Mouse (Mus musculus) limb, embryonic 13.5 days (tissue): ENCODE measurements around the gene Lamp2. TPM values are rescaled to one million over a fixed set of nuclear protein-coding genes. Genes with fewer than 3 reads are reported as not detected.
"Not testable (repeated sequence)": the region's sequence is repeated elsewhere in the genome, so short reads cannot be mapped to it uniquely, and the experiment has no call there.

Experiments
- ATAC-seq: fragments of 200-750 bp; cut with Nextera tagmentation; 2 replicates; pipeline ENCODE4 v1.8.0; 2017; ENCODE audit warnings: low read depth, moderate number of reproducible peaks, moderate TSS enrichment; ENCODE audit not compliant: low FRiP score
- H3K27ac ChIP-seq: fragments of 300-500 bp; sonication (generic); 2 replicates; pipeline ENCODE4 v1.5.1; 2015; ENCODE audit warnings: inconsistent platforms, mild to moderate bottlenecking, moderate library complexity
- H3K27me3 ChIP-seq: fragments of 300-500 bp; sonication (generic); 2 replicates; pipeline ENCODE4 v1.6.1; 2015; ENCODE audit warnings: mild to moderate bottlenecking, inconsistent platforms
- H3K36me3 ChIP-seq: fragments of 300-500 bp; sonication (generic); 2 replicates; pipeline ENCODE4 v1.6.1; 2015; ENCODE audit warnings: inconsistent platforms, mild to moderate bottlenecking, moderate library complexity
- H3K4me1 ChIP-seq: fragments of 300-500 bp; sonication (generic); 2 replicates; pipeline ENCODE4 v1.6.1; 2015; ENCODE audit warnings: inconsistent platforms
- H3K4me2 ChIP-seq: fragments of 300-500 bp; sonication (generic); replicated peaks from 2 replicates; pipeline ENCODE4 v1.6.1; 2015; ENCODE audit warnings: inconsistent platforms, mild to moderate bottlenecking, moderate library complexity
- H3K4me3 ChIP-seq: fragments of 300-500 bp; sonication (generic); 2 replicates; pipeline ENCODE4 v1.5.1; 2015; ENCODE audit warnings: moderate library complexity, mild to moderate bottlenecking, inconsistent platforms
- H3K9ac ChIP-seq: fragments of 300-500 bp; sonication (generic); 2 replicates; pipeline ENCODE4 v1.6.1; 2015; ENCODE audit warnings: mild to moderate bottlenecking, inconsistent platforms
- H3K9me3 ChIP-seq: fragments of 300-500 bp; sonication (generic); 2 replicates; pipeline ENCODE4 v1.6.1; 2016; ENCODE audit warnings: inconsistent platforms
- WGBS: fragments of 180-500 bp; shearing (Covaris S2); methylation state at CpG from one replicate; pipeline ENCODE4 v1.1.7; 2015; 5-methylcytosine and 5-hydroxymethylcytosine counted together
- polyA plus RNA-seq: library from polyadenylated mRNA; unstranded; fragments of >200 nt; fragmentation: Nextera tagmentation; extraction: Ambion mirVana; gene quantifications from 2 replicates; pipeline ENCODE4 v1.2.1, GENCODE M21; 2015

Lamp2 gene
- polyA plus RNA-seq, 1 experiment from 2014 or later: 115 TPM

DNA sequence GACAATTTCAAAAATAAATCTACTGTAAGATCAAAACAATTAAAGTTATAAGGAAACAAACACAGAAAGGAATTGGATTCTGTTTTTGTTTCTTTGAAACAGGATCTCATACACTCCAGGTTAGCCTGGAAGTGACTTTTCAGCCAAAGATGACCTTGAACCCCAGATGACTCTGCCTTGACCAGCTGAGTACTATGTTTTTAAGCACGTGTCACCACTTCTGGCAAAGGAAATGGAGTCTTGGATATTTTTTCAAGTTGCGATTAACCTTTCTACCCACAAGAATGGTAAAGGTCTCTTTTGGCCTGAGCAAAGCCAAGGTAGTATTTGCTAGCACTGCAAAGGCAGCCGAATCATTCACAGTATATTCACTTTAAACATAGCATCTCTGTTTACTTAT is 33.2 kb downstream of the Lamp2 start:
- Histone ChIP-seq H3K27ac (no peak overlapping the region), H3K9me3 (no peaks in the 10 kb centered on the region), H3K4me1 (no peaks in the 10 kb centered on the region), H3K4me2 (no peak overlapping the region), H3K27me3 (no peaks in the 10 kb centered on the region), H3K4me3 (no peak overlapping the region), H3K9ac (no peak overlapping the region), H3K36me3 (peaks cover 29% of the 10 kb centered on the region)
- WGBS: 81% methylated on average over 3 of the region's 3 CpGs
- ATAC-seq: no peak

DNA sequence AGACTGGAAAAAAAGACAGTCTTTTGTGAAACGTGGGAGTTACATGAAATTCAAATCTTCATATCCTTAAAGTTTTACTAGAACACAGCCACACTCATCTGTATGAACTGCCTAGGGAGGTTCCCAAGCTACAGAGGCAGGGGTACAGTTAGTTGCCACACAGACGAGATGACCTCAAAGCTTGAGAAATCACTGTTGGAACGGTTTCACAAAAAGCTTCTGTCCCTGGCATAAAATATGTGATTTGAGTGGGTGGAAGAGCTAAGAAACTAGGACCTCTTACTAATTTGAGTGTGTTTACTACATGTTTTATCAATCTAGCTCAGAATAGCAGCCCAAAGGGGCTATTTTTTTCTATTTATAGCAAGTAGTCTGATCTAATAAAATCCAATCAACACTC is 33.9 kb downstream of the Lamp2 start:
- WGBS: 79% methylated on average over 3 of the region's 3 CpGs
- H3K27ac ChIP-seq: no peak overlapping the region
- ATAC-seq: no peak
- H3K4me2 ChIP-seq: no peak overlapping the region
- H3K9ac ChIP-seq: no peak overlapping the region
- H3K36me3 ChIP-seq: peaks cover 25% of the 10 kb centered on the region
- no peaks in the 10 kb centered on the region for H3K9me3 ChIP-seq
- no peak overlapping the region for H3K4me3 ChIP-seq
- H3K4me1 ChIP-seq: no peaks in the 10 kb centered on the region
- H3K27me3 ChIP-seq: no peaks in the 10 kb centered on the region

DNA sequence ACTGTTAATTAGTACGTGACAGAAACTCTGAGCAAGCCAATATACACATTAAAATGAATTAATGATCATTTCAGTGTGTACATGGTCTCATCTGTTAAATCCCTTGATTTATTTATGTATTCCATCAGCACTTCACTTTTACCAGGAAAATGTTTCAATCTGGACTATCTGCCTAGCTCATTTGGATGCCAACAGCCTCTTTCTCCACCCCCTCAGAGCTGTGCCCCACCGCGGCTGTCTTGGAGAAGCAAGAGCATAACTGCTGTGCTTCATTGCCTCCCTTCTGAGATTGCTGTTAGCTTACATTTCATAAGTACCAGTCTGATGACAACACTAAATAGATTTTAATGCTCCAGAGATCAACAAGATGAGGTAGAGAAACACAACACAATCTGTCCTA is 52.4 kb downstream of the Lamp2 start:
- no peaks in the 10 kb centered on the region for H3K36me3 ChIP-seq
- ATAC-seq: no peak
- no peaks in the 10 kb centered on the region for H3K9me3 ChIP-seq
- no peak overlapping the region for H3K4me3 ChIP-seq
- no peaks in the 10 kb centered on the region for H3K4me1 ChIP-seq
- no peaks in the 10 kb centered on the region for H3K27me3 ChIP-seq
- no peak overlapping the region for H3K9ac ChIP-seq
- WGBS: 80% methylated on average over 3 of the region's 3 CpGs
- H3K4me2 ChIP-seq: no peak overlapping the region
- H3K27ac ChIP-seq: no peak overlapping the region

DNA sequence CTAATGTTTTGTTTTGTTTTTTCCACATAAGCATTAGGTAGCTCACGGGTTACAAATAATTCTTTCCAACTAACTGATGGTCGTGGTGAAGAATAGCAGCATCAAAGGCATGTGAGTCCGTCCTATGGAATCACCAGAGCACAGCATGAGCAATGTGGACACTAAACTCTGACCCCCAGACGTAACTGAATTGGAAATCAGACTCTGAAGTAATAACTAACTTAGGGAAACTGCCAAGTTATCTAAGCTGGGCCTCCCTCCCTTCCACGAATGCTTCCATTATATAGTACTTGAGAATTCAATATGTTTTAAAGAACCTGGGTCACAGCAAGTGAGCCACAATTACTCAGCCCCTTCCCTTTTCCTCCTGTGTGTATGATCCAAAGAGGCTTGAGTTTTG is 53.3 kb downstream of the Lamp2 start:
- H3K36me3 ChIP-seq: no peaks in the 10 kb centered on the region
- no peak for ATAC-seq
- H3K9ac ChIP-seq: no peak overlapping the region
- H3K9me3 ChIP-seq: no peaks in the 10 kb centered on the region
- no peak overlapping the region for H3K4me2 ChIP-seq
- H3K27me3 ChIP-seq: no peaks in the 10 kb centered on the region
- H3K4me3 ChIP-seq: no peak overlapping the region
- 73% methylated on average over 5 of the region's 5 CpGs for WGBS
- no peak overlapping the region for H3K27ac ChIP-seq
- H3K4me1 ChIP-seq: no peaks in the 10 kb centered on the region

DNA sequence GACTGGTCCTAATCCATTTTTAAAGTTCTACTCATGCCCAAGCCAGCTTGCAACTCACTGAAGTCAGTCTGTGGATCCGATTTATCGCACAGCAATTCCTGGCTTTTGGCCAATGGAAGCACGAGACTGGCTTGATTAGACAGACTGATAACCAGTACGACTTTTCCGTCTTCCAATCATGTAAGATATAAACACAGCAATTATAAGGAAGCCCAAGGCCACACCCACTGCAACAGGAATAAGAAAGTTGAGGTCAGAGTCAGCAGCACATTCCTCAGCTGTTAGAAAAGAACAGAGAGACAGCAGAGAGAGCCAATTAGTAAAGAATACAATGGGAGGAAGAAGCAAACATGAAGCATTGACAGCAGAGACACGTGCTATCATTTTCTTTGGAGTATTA is 54.2 kb downstream of the Lamp2 start:
- no peak for ATAC-seq
- H3K27me3 ChIP-seq: no peaks in the 10 kb centered on the region
- no peak overlapping the region for H3K9ac ChIP-seq
- no peaks in the 10 kb centered on the region for H3K4me1 ChIP-seq
- no peak overlapping the region for H3K4me2 ChIP-seq
- WGBS: 66% methylated on average over 6 of the region's 6 CpGs
- no peak overlapping the region for H3K4me3 ChIP-seq
- no peaks in the 10 kb centered on the region for H3K36me3 ChIP-seq
- no peaks in the 10 kb centered on the region for H3K9me3 ChIP-seq
- H3K27ac ChIP-seq: no peak overlapping the region

DNA sequence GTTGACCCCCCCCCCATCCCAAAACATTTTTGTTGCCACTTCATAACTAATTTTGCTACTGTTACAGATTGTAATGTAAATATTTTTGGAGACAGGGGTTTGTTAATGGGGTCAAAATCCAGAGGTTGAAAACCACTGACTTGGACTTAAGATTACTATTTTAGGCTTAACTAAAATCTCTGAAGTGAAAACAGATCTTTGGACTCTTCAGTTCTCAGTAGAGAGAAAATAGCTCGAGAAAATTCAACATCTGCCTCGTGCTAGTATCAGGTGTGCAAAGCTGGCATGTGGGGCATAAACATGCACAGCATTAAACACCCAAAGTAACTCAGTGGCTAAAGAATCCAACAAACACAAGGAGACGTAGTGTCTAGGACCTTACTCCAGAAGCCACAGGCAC is 55.6 kb downstream of the Lamp2 start:
- H3K36me3 ChIP-seq: no peaks in the 10 kb centered on the region
- H3K9ac ChIP-seq: no peak overlapping the region
- no peak overlapping the region for H3K4me2 ChIP-seq
- H3K9me3 ChIP-seq: no peaks in the 10 kb centered on the region
- 81% methylated on average over 3 of the region's 3 CpGs for WGBS
- no peak for ATAC-seq
- no peak overlapping the region for H3K4me3 ChIP-seq
- H3K27ac ChIP-seq: no peak overlapping the region
- H3K4me1 ChIP-seq: no peaks in the 10 kb centered on the region
- no peaks in the 10 kb centered on the region for H3K27me3 ChIP-seq

DNA sequence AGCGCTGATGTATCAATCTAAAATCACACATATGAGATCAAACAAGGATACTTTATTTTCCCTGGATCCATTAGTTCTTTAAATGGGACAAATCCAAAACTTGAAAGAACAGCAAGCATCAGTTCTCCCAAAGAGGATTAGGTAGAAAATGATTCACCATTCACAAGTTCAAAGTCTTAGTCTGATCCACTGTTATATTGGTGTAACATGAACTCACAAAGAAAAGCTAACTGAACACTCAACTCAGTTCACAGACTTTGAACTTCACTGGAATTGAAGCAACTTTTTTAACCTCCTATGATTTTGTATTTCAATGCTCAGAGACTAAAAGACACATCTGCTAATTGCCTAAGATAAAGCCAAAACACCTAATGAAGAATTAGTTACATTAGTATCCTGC is 56.6 kb downstream of the Lamp2 start:
- H3K9me3 ChIP-seq: no peaks in the 10 kb centered on the region
- H3K36me3 ChIP-seq: no peaks in the 10 kb centered on the region
- H3K27ac ChIP-seq: no peak overlapping the region
- H3K4me1 ChIP-seq: no peaks in the 10 kb centered on the region
- no peak for ATAC-seq
- no peak overlapping the region for H3K9ac ChIP-seq
- H3K4me2 ChIP-seq: no peak overlapping the region
- WGBS: 89% methylated on average over 1 of the region's 1 CpGs
- no peaks in the 10 kb centered on the region for H3K27me3 ChIP-seq
- no peak overlapping the region for H3K4me3 ChIP-seq

DNA sequence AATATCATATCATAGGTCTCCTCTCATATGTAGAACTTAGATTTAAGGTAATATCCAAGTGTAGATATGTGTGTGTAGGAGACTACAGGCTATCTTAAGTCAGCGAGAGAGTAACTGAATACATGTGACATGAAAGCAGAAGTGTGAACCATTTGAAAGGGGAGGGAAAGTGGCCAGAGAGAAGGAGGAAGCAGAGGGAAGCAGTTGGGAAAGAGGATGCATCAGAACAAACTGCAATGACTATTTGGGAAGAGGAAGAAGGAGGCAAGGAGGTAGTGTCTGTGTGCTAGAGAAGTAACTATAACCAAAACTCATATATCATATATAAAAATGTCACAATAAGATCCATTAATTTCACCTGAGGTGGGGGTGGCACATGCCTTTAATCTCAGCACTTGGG is 83.1 kb downstream of the Lamp2 start:
- not testable (repeated sequence) for H3K9me3 ChIP-seq, H3K27me3 ChIP-seq, ATAC-seq, H3K27ac ChIP-seq, H3K4me1 ChIP-seq, H3K4me3 ChIP-seq, H3K4me2 ChIP-seq, H3K36me3 ChIP-seq, H3K9ac ChIP-seq
- WGBS: 89% methylated on average over 1 of the region's 1 CpGs

DNA sequence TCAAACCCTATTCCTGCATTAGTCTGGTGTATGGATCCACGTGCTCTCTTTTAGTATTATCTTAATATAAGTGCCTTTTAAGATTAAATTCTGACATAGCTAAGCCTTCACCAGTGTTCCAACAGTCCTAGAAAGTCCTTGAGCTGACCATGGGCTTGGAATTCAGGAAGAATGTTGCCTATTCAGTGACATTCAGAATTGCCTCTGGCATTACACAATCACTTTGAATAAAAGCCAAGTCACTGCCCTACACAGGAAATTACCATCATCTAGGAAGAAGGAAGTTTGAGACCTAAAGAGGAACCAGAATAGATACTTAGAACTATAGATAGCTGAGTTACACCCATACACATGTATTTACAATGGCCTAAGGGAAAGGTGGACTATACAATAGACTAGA is 91.6 kb downstream of the Lamp2 start:
- not testable (repeated sequence) for ATAC-seq, H3K4me1 ChIP-seq, H3K9ac ChIP-seq, H3K27me3 ChIP-seq, H3K9me3 ChIP-seq, H3K27ac ChIP-seq, H3K4me3 ChIP-seq, H3K4me2 ChIP-seq, H3K36me3 ChIP-seq
- 45% methylated on average over 1 of the region's 1 CpGs for WGBS

DNA sequence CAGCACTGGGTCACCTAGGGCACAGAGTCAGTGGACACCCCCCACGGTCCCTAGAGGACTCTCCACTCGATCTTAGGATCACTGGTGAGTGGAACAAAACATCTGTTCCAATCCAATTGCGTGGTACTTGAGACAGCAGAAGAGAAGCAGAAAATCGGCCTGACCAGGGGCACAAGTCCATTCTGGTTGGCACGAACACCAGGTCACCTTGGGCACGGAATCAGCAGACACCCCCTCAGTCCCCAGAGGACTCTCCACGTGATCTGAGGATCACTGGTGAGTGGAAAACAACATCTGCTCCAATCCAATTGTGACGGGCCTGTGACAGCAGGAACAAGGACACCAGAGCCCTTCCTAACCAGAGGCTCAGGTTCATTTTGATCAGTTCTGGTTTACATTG is 94.2 kb downstream of the Lamp2 start:
- no peaks in the 10 kb centered on the region for H3K36me3 ChIP-seq
- H3K4me2 ChIP-seq: no peak overlapping the region
- no peak overlapping the region for H3K27ac ChIP-seq
- no peaks in the 10 kb centered on the region for H3K9me3 ChIP-seq
- WGBS: 81% methylated on average over 8 of the region's 8 CpGs
- no peak overlapping the region for H3K4me3 ChIP-seq
- ATAC-seq: no peak
- no peak overlapping the region for H3K9ac ChIP-seq
- H3K27me3 ChIP-seq: no peaks in the 10 kb centered on the region
- no peaks in the 10 kb centered on the region for H3K4me1 ChIP-seq

Other genes with a start within 250 kb of the Lamp2 start
- gene Tmem255a, start 204.0 kb downstream of the Lamp2 start, polyA plus RNA-seq: 32.4 and 34.0 TPM in 2 replicates
- gene Atp1b4, start 140.3 kb downstream of the Lamp2 start, polyA plus RNA-seq: 1.7 and 2.2 TPM in 2 replicates
- 32.0 and 36.3 TPM in 2 replicates for gene Cul4b, start 119.7 kb upstream of the Lamp2 start, polyA plus RNA-seq
- gene Mcts1, start 144.1 kb upstream of the Lamp2 start, polyA plus RNA-seq: 102 and 108 TPM in 2 replicates
- 26.8 and 27.3 TPM in 2 replicates for gene C1galt1c1, start 178.6 kb upstream of the Lamp2 start, polyA plus RNA-seq